Mouse (Mus musculus): ENCODE results near the gene Ccdc40.

GRCm38 (mm10) chr11:119219816-119220465 lies 8.4 kb upstream of the Ccdc40 start:
- TF ChIP-seq CTCF (IDR thresholded peaks at IDR 0.05; ENCODE audit: borderline replicate concordance, insufficient read depth, low read length) (no peak), POLR2A (IDR thresholded peaks at IDR 0.05; ENCODE audit: low read depth, low read length) (no peak)
